Mouse (Mus musculus) G1E (cell line): ENCODE results near the gene Hibadh. TPM values are rescaled to one million over a fixed set of nuclear protein-coding genes. Genes with fewer than 3 reads are reported as not detected.

Source experiments
- ATAC-seq: 2 replicates; pipeline ENCODE4 v1.8.0; 2016; ENCODE audit warnings: mild to moderate bottlenecking; ENCODE audit not compliant: insufficient number of reproducible peaks, poor library complexity, low FRiP score, severe bottlenecking; ENCODE audit errors: extremely low read depth
- DNase-seq: peaks from one replicate; pipeline ENCODE4 v3.0.0; 2012; ENCODE audit warnings: low spot score
- H3K27me3 ChIP-seq: 2 replicates; pipeline ENCODE4 v1.6.1; 2012; ENCODE audit warnings: mild to moderate bottlenecking, low read length, inconsistent platforms; ENCODE audit not compliant: insufficient read depth
- H3K36me3 ChIP-seq: replicated peaks from 2 replicates; pipeline ENCODE3; 2012; ENCODE audit warnings: mild to moderate bottlenecking, inconsistent platforms
- H3K4me1 ChIP-seq: 2 replicates; pipeline ENCODE4 v1.6.1; 2012; ENCODE audit warnings: low read depth, low read length, inconsistent platforms, mixed read lengths; ENCODE audit not compliant: insufficient read depth
- H3K4me3 ChIP-seq: 2 replicates; pipeline ENCODE4 v1.5.1; 2012; ENCODE audit warnings: low read depth, mild to moderate bottlenecking, inconsistent platforms, low read length, moderate library complexity, mixed read lengths
- H3K9me3 ChIP-seq: replicated peaks from 2 replicates; pipeline ENCODE4 v1.6.1; 2012; ENCODE audit warnings: inconsistent platforms
- CTCF ChIP-seq: IDR thresholded peaks from 2 replicates; pipeline ENCODE4 v1.5.1; 2012; ENCODE audit warnings: low read depth, low read length, inconsistent platforms, mixed read lengths
- GATA1 ChIP-seq: IDR thresholded peaks from 2 replicates; pipeline ENCODE4 v1.6.1; 2012; ENCODE audit warnings: borderline replicate concordance, low read length, inconsistent platforms, mixed read lengths
- GATA2 ChIP-seq: IDR thresholded peaks from 2 replicates; pipeline ENCODE4 v1.6.1; 2012; ENCODE audit warnings: low read depth, low read length, inconsistent platforms, borderline replicate concordance
- POLR2AphosphoS5 ChIP-seq: IDR thresholded peaks from 2 replicates; pipeline ENCODE4 v1.6.1; 2012; ENCODE audit warnings: low read depth, low read length, inconsistent platforms; ENCODE audit not compliant: insufficient replicate concordance
- TAL1 ChIP-seq: conservative IDR thresholded peaks from 2 replicates; pipeline ENCODE4 v1.6.1; 2012; ENCODE audit warnings: low read depth, low read length, inconsistent platforms, mixed read lengths
- polyA plus RNA-seq: library from polyadenylated mRNA; stranded (reverse); fragments of >175 nt; gene quantifications from 2 replicates; pipeline ENCODE4 v1.2.3, GENCODE M21; 2012
- total RNA-seq, 2 experiments: library from RNA; stranded (forward) in 1 of 2; stranded (reverse) in 1 of 2; fragments of 200-1000 nt in 1 of 2; fragments of >200 nt in 1 of 2; fragmentation: Nextera tagmentation in 1 of 2; gene quantifications; 2 replicates each; pipeline ENCODE4 v1.2.3; 2014 to 2017

Hibadh gene
- total and polyA plus RNA-seq, 3 experiments, result 16.7 to 112 (median 72.9) TPM

- no peaks in the 10 kb centered on the region for H3K9me3 ChIP-seq
- H3K4me1 ChIP-seq, result peaks cover 25% of the 10 kb centered on the region
- H3K4me3 ChIP-seq, result peak overlapping the region; percentile 80
- DNase-seq (peak; percentile 7), ATAC-seq (no peak)
- TF ChIP-seq TAL1, result no peak
- no peak for TF ChIP-seq POLR2AphosphoS5
- TF ChIP-seq GATA2, result no peak
- TF ChIP-seq CTCF, result no peak
- TF ChIP-seq GATA1, result no peak
- H3K36me3 ChIP-seq, result peaks cover 17% of the 10 kb centered on the region
- no peaks in the 10 kb centered on the region for H3K27me3 ChIP-seq
These were observed 504 bp downstream of the Hibadh start for GRCm38 (mm10) chr6:52639546-52640223.

- no peaks in the 10 kb centered on the region for H3K27me3 ChIP-seq
- ATAC-seq (peak; percentile 22; the same call in 1 of the 2 replicates), DNase-seq (no peak)
- H3K36me3 ChIP-seq, result peaks cover 24% of the 10 kb centered on the region
- TF ChIP-seq GATA2 (no peak), CTCF (no peak), TAL1 (no peak), GATA1 (no peak), POLR2AphosphoS5 (no peak)
- H3K4me3 ChIP-seq, result peak overlapping the region; percentile 80; the same call in 1 of the 2 replicates
- no peaks in the 10 kb centered on the region for H3K9me3 ChIP-seq
- H3K4me1 ChIP-seq, result peaks cover 26% of the 10 kb centered on the region
These were observed 1.6 kb downstream of the Hibadh start for GRCm38 (mm10) chr6:52638471-52639185.

GRCm38 (mm10) chr6:52637337-52637736, 2.9 kb downstream of the Hibadh start:
- Histone ChIP-seq H3K36me3 (peaks cover 28% of the 10 kb centered on the region), H3K9me3 (no peaks in the 10 kb centered on the region), H3K27me3 (no peaks in the 10 kb centered on the region), H3K4me1 (peaks cover 22% of the 10 kb centered on the region), H3K4me3 (peak overlapping the region; percentile 33; the same call in 1 of the 2 replicates)
- no peak for DNase-seq
- TF ChIP-seq GATA1 (no peak), CTCF (no peak), GATA2 (no peak), TAL1 (no peak), POLR2AphosphoS5 (no peak)
- no peak for ATAC-seq

DNA sequence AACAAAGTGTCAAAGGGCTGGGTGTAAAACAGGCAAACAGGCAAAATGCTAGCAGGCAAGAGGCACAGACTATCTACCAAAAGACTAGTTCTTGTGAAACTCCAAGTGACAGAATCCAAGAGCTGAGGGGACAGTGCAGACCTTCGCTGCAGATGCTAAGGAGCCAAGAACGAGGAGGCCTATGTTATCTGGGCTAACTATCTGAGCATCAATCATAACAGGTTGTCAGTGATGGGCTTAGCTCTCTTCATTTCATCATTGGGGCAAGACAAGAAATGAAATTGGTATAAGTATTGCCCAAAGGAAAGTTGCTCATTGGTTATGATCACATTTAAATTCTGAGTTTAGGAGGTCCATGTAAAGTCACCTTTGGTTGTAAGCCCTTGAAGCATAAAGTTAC, 4.8 kb downstream of the Hibadh start:
- Histone ChIP-seq H3K4me3 (no peak overlapping the region), H3K36me3 (peaks cover 40% of the 10 kb centered on the region), H3K27me3 (no peaks in the 10 kb centered on the region), H3K9me3 (no peaks in the 10 kb centered on the region), H3K4me1 (peaks cover 22% of the 10 kb centered on the region)
- ATAC-seq (no peak), DNase-seq (no peak)
- no peak for TF ChIP-seq TAL1
- no peak for TF ChIP-seq GATA1
- no peak for TF ChIP-seq POLR2AphosphoS5
- no peak for TF ChIP-seq CTCF
- no peak for TF ChIP-seq GATA2

DNA sequence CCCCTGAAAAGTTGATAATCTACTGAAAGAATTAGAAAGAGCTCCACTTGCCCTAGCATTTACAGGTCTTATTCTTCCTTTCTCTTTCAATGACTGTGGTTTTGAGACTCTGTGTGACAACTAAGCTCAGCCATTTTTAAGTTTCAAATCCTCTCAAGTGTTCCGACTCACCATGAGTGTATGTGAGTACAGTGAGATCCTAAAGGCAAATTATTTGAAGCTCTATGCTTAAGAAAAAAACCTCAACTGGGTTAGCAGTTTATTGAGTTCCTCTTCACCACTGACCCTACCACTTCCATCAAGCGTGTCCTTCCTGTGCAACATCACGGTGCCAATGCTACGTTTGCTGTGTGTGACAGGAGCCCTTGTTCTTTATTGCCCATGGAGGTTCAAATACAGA, 9.6 kb downstream of the Hibadh start:
- ATAC-seq (no peak), DNase-seq (no peak)
- no peaks in the 10 kb centered on the region for H3K27me3 ChIP-seq
- no peak overlapping the region for H3K4me3 ChIP-seq
- H3K4me1 ChIP-seq, result peaks cover 42% of the 10 kb centered on the region
- no peak for TF ChIP-seq GATA1
- no peak for TF ChIP-seq GATA2
- no peak for TF ChIP-seq TAL1
- TF ChIP-seq POLR2AphosphoS5, result no peak
- no peak for TF ChIP-seq CTCF
- peaks cover 59% of the 10 kb centered on the region for H3K36me3 ChIP-seq
- no peaks in the 10 kb centered on the region for H3K9me3 ChIP-seq

GRCm38 (mm10) chr6:52629180-52629579, 11.0 kb downstream of the Hibadh start:
- Histone ChIP-seq H3K9me3 (no peaks in the 10 kb centered on the region), H3K36me3 (peaks cover 58% of the 10 kb centered on the region), H3K4me3 (peak overlapping the region; percentile 8; the same call in 1 of the 2 replicates), H3K27me3 (no peaks in the 10 kb centered on the region), H3K4me1 (peaks cover 38% of the 10 kb centered on the region)
- TF ChIP-seq TAL1 (no peak), CTCF (no peak), GATA2 (no peak), POLR2AphosphoS5 (no peak), GATA1 (no peak)
- ATAC-seq, result peak; percentile 50; the same call in 1 of the 2 replicates
- DNase-seq, result no peak
